ENCODE assay signal across 10 mouse cellular contexts in genomic region chr15:82376393-82377138, GRCm38 (mm10). TPM values are rescaled to one million over a fixed set of nuclear protein-coding genes. Genes with fewer than 3 reads are reported as not detected.
DNase-seq lines count a peak whose midpoint lies in the region; ATAC-seq lines count a peak whose summit lies in the region.
"Had no signal": no experiment of that assay in that cellular context is flagged by ENCODE, and none has a peak within 500 bp of the region (broad histone marks: within the 10 kb centered on the region; RNA-seq: fewer than 3 reads in every experiment).

No protein-coding gene starts in this region.

- no peaks in the 10 kb centered on the region for H3K9me3 ChIP-seq in heart, embryonic 11.5 days (replicated peaks; ENCODE audit: control insufficient read depth, low read length)
- H3K9me3 ChIP-seq in kidney, embryonic 16.5 days (ENCODE audit: low read length), result no peaks in the 10 kb centered on the region
- H3K9me3 ChIP-seq in lung, embryonic 16.5 days (ENCODE audit: control insufficient read depth, low read length), result no peaks in the 10 kb centered on the region
- H3K9me3 ChIP-seq: embryonic facial prominence, embryonic 12.5 days; midbrain, embryonic 12.5 days had no signal

- intact Hi-C loops in gastrocnemius, postnatal 14 days (cut with DNase I; ENCODE audit: low total_unique reads), result no loop called here

- WGBS in heart, embryonic 11.5 days (ENCODE audit: insufficient replicate concordance), result 72% methylated on average over 17 of the region's 17 CpGs
- WGBS in kidney, embryonic 16.5 days, result 71% methylated on average over 17 of the region's 17 CpGs
- 39% methylated on average over 17 of the region's 17 CpGs for WGBS in lung, embryonic 16.5 days

- H3K27me3 ChIP-seq in heart, embryonic 11.5 days (ENCODE audit: control insufficient read depth, insufficient read depth, low read length), result no peaks in the 10 kb centered on the region
- no peaks in the 10 kb centered on the region for H3K27me3 ChIP-seq in kidney, embryonic 16.5 days (ENCODE audit: insufficient read depth, low read length)
- H3K27me3 ChIP-seq in lung, embryonic 16.5 days (ENCODE audit: control insufficient read depth, insufficient read depth, low read depth, low read length), result no peaks in the 10 kb centered on the region
- H3K27me3 ChIP-seq: embryonic facial prominence, embryonic 12.5 days had no signal

- H3K4me3 ChIP-seq in heart, embryonic 11.5 days (ENCODE audit: low read depth, low read length), result no peak overlapping the region
- H3K4me3 ChIP-seq in kidney, embryonic 16.5 days (ENCODE audit: low read length), result no peak overlapping the region
- H3K4me3 ChIP-seq in lung, embryonic 16.5 days (ENCODE audit: low read length), result no peak overlapping the region
- H3K4me3 ChIP-seq: embryonic facial prominence, embryonic 12.5 days; midbrain, embryonic 12.5 days had no signal

- no peak overlapping the region for H3K4me2 ChIP-seq in heart, embryonic 11.5 days
- no peak overlapping the region for H3K4me2 ChIP-seq in kidney, embryonic 16.5 days (replicated peaks; ENCODE audit: low read depth, low read length)
- peak overlapping the region; percentile 14; the same call in 1 of the 2 replicates for H3K4me2 ChIP-seq in lung, embryonic 16.5 days (ENCODE audit: low read depth, low read length)
- H3K4me2 ChIP-seq: embryonic facial prominence, embryonic 12.5 days; midbrain, embryonic 12.5 days had no signal

- peaks cover 10% of the 10 kb centered on the region for H3K4me1 ChIP-seq in heart, embryonic 11.5 days (ENCODE audit: control insufficient read depth, insufficient read depth, low read length)
- H3K4me1 ChIP-seq in kidney, embryonic 16.5 days (ENCODE audit: insufficient read depth, low read length), result peaks cover 29% of the 10 kb centered on the region
- peaks cover 30% of the 10 kb centered on the region for H3K4me1 ChIP-seq in lung, embryonic 16.5 days (replicated peaks; ENCODE audit: control insufficient read depth, insufficient read depth, low read length)

- no peaks in the 10 kb centered on the region for H3K36me3 ChIP-seq in heart, embryonic 11.5 days (ENCODE audit: control insufficient read depth, insufficient read depth, low read length)
- H3K36me3 ChIP-seq in kidney, embryonic 16.5 days (ENCODE audit: insufficient read depth, low read length), result 0 out of 2 replicates have a peak, but pooled peaks cover 3% of the 10 kb centered on the region
- no peaks in the 10 kb centered on the region for H3K36me3 ChIP-seq in lung, embryonic 16.5 days (ENCODE audit: control insufficient read depth, insufficient read depth, low read length)
- H3K36me3 ChIP-seq: midbrain, embryonic 12.5 days had no signal

- peak; percentile 99 for DNase-seq in heart, adult 11 months
- DNase-seq in adrenal gland, postnatal 14 days, result peak; percentile 60
- DNase-seq in gastrocnemius, postnatal 14 days, result peak; percentile 68
- DNase-seq in spleen, adult 12 weeks (ENCODE audit: low spot score), result no peak
- DNase-seq in cerebellum, adult 9-10 months, result no peak

- H3K27ac ChIP-seq in heart, embryonic 11.5 days (ENCODE audit: low read depth, low read length), result no peak overlapping the region
- H3K27ac ChIP-seq in kidney, embryonic 16.5 days (ENCODE audit: low read length), result peak overlapping the region; percentile 47; the same call in 1 of the 2 replicates
- H3K27ac ChIP-seq in lung, embryonic 16.5 days (ENCODE audit: low read length), result peak overlapping the region; percentile 80
- H3K27ac ChIP-seq: embryonic facial prominence, embryonic 12.5 days; midbrain, embryonic 12.5 days had no signal

- H3K9ac ChIP-seq in heart, embryonic 11.5 days (ENCODE audit: low read depth, low read length), result no peak overlapping the region
- no peak overlapping the region for H3K9ac ChIP-seq in kidney, embryonic 16.5 days (replicated peaks; ENCODE audit: low read length)
- H3K9ac ChIP-seq in lung, embryonic 16.5 days (ENCODE audit: low read length), result no peak overlapping the region
- H3K9ac ChIP-seq: embryonic facial prominence, embryonic 12.5 days; midbrain, embryonic 12.5 days had no signal

- ATAC-seq in heart, embryonic 11.5 days (replicated peaks; ENCODE audit: insufficient number of reproducible peaks, low FRiP score, low TSS enrichment), result no peak
- no peak for ATAC-seq in kidney, embryonic 16.5 days (ENCODE audit: low FRiP score, low TSS enrichment)
- peak; percentile 50; the same call in 1 of the 2 replicates for ATAC-seq in lung, embryonic 16.5 days (ENCODE audit: low read depth)

RNA-seq across cellular contexts. Expression of gene Cyp2d22, which starts 3.5 kb away (rescaled TPM):
- polyA plus RNA-seq in heart, embryonic 11.5 days (2014; fragmentation: Nextera tagmentation; extraction: Ambion mirVana), result 4.1 and 4.4 TPM in 2 replicates
- 37.0 and 37.9 TPM in 2 replicates for total RNA-seq in adrenal gland, postnatal 14 days (2021)
- total RNA-seq in gastrocnemius, postnatal 14 days (2021), result 10 to 100 TPM; 11.4 to 12.9 TPM
- polyA plus RNA-seq in kidney, embryonic 16.5 days (2015; fragmentation: Nextera tagmentation; extraction: Ambion mirVana), result 18.2 and 21.1 TPM in 2 replicates
- 9.7 and 12.7 TPM in 2 replicates for polyA plus RNA-seq in lung, embryonic 16.5 days (2015; fragmentation: Nextera tagmentation; extraction: Ambion mirVana)

RNA-seq across cellular contexts. Expression of gene Cyp2d11, which starts 17.3 kb away (rescaled TPM):
- not detected in 2 replicates for polyA plus RNA-seq in heart, embryonic 11.5 days (2014; fragmentation: Nextera tagmentation; extraction: Ambion mirVana)
- 0.23 TPM in 1 of 2 replicates, not detected in the other for total RNA-seq in adrenal gland, postnatal 14 days (2021)
- under 1 TPM; 0.12 to 0.13 TPM for total RNA-seq in gastrocnemius, postnatal 14 days (2021)
- polyA plus RNA-seq in kidney, embryonic 16.5 days (2015; fragmentation: Nextera tagmentation; extraction: Ambion mirVana), result not detected in 2 replicates
- not detected in 2 replicates for polyA plus RNA-seq in lung, embryonic 16.5 days (2015; fragmentation: Nextera tagmentation; extraction: Ambion mirVana)
- polyA plus RNA-seq: embryonic facial prominence, embryonic 12.5 days; midbrain, embryonic 12.5 days had no signal

RNA-seq across cellular contexts. Expression of gene Ndufa6, which starts 22.4 kb away (rescaled TPM):
- 462 and 487 TPM in 2 replicates for polyA plus RNA-seq in heart, embryonic 11.5 days (2014; fragmentation: Nextera tagmentation; extraction: Ambion mirVana)
- total RNA-seq in adrenal gland, postnatal 14 days (2021), result 659 and 675 TPM in 2 replicates
- 100 to 1,000 TPM; 417 to 454 TPM for total RNA-seq in gastrocnemius, postnatal 14 days (2021)
- 415 and 434 TPM in 2 replicates for polyA plus RNA-seq in kidney, embryonic 16.5 days (2015; fragmentation: Nextera tagmentation; extraction: Ambion mirVana)
- polyA plus RNA-seq in lung, embryonic 16.5 days (2015; fragmentation: Nextera tagmentation; extraction: Ambion mirVana), result 313 and 340 TPM in 2 replicates

RNA-seq across cellular contexts. Expression of gene Cyp2d10, which starts 30.4 kb away (rescaled TPM):
- polyA plus RNA-seq in heart, embryonic 11.5 days (2014; fragmentation: Nextera tagmentation; extraction: Ambion mirVana), result 0.40 TPM in 1 of 2 replicates, not detected in the other
- total RNA-seq in adrenal gland, postnatal 14 days (2021), result 2.2 and 47.2 TPM in 2 replicates
- not detected for total RNA-seq in gastrocnemius, postnatal 14 days (2021)
- polyA plus RNA-seq in kidney, embryonic 16.5 days (2015; fragmentation: Nextera tagmentation; extraction: Ambion mirVana), result 0.26 TPM in 1 of 2 replicates, not detected in the other
- 0.18 and 0.63 TPM in 2 replicates for polyA plus RNA-seq in lung, embryonic 16.5 days (2015; fragmentation: Nextera tagmentation; extraction: Ambion mirVana)
- polyA plus RNA-seq: embryonic facial prominence, embryonic 12.5 days; midbrain, embryonic 12.5 days had no signal

RNA-seq across cellular contexts. Expression of gene Smdt1, which starts 37.8 kb away (rescaled TPM):
- polyA plus RNA-seq in heart, embryonic 11.5 days (2014; fragmentation: Nextera tagmentation; extraction: Ambion mirVana), result 320 and 330 TPM in 2 replicates
- total RNA-seq in adrenal gland, postnatal 14 days (2021), result 177 and 179 TPM in 2 replicates
- 100 to 1,000 TPM; 141 to 147 TPM for total RNA-seq in gastrocnemius, postnatal 14 days (2021)
- 319 and 325 TPM in 2 replicates for polyA plus RNA-seq in kidney, embryonic 16.5 days (2015; fragmentation: Nextera tagmentation; extraction: Ambion mirVana)
- polyA plus RNA-seq in lung, embryonic 16.5 days (2015; fragmentation: Nextera tagmentation; extraction: Ambion mirVana), result 243 and 250 TPM in 2 replicates

Comparison
In these comparisons a context has a peak if more than half of its experiments do, and no peak if none do; other contexts are left out.
1. DNase-seq: peak in heart, adult 11 months (single experiment), adrenal gland, postnatal 14 days (single experiment) and gastrocnemius, postnatal 14 days (single experiment); none in spleen, adult 12 weeks (single experiment) and cerebellum, adult 9-10 months (single experiment).